Mouse (Mus musculus): ENCODE data around the gene Srbd1. TPM values are rescaled to one million over a fixed set of nuclear protein-coding genes. Genes with fewer than 3 reads are reported as not detected.

Srbd1 gene
- total and polyA plus RNA-seq, 2 experiments from 2014 or later = 8.3 to 13.2 TPM

- no peak overlapping the region for H3K9ac ChIP-seq (replicated peaks; ENCODE audit: low read length, poor library complexity, severe bottlenecking)
- no peaks in the 10 kb centered on the region for H3K4me1 ChIP-seq (ENCODE audit: insufficient read depth, low read length)
- H3K36me3 ChIP-seq (ENCODE audit: insufficient read depth, low read length) = no peaks in the 10 kb centered on the region
- no peak overlapping the region for H3K4me3 ChIP-seq (ENCODE audit: low read depth, low read length)
- H3K27ac ChIP-seq (ENCODE audit: low read depth, low read length) = no peak overlapping the region
- ATAC-seq (ENCODE audit: low FRiP score) (no peak), DNase-seq (ENCODE audit: low spot score) (no peak)
- H3K9me3 ChIP-seq (ENCODE audit: low read length) = no peaks in the 10 kb centered on the region
- no peak overlapping the region for H3K4me2 ChIP-seq (ENCODE audit: low read depth, low read length, poor library complexity, severe bottlenecking)
- WGBS = 96% methylated on average over 3 of the region's 3 CpGs
- TF ChIP-seq CTCF (IDR thresholded peaks at IDR 0.05) = no peak
- H3K27me3 ChIP-seq (ENCODE audit: insufficient read depth, low read length) = no peaks in the 10 kb centered on the region
Measured at GRCm38 (mm10) chr17:86067444-86067843, 77.5 kb downstream of the Srbd1 start.

- Histone ChIP-seq H3K9ac (replicated peaks; ENCODE audit: low read length, poor library complexity, severe bottlenecking) (no peak overlapping the region), H3K27ac (ENCODE audit: low read depth, low read length) (no peak overlapping the region), H3K4me2 (ENCODE audit: low read depth, low read length, poor library complexity, severe bottlenecking) (no peak overlapping the region), H3K27me3 (ENCODE audit: insufficient read depth, low read length) (no peaks in the 10 kb centered on the region), H3K36me3 (ENCODE audit: insufficient read depth, low read length) (no peaks in the 10 kb centered on the region), H3K4me3 (ENCODE audit: low read depth, low read length) (no peak overlapping the region), H3K9me3 (ENCODE audit: low read length) (no peaks in the 10 kb centered on the region), H3K4me1 (ENCODE audit: insufficient read depth, low read length) (no peaks in the 10 kb centered on the region)
- ATAC-seq (ENCODE audit: low FRiP score) (no peak), DNase-seq (ENCODE audit: low spot score) (no peak)
- no peak for TF ChIP-seq CTCF (IDR thresholded peaks at IDR 0.05)
- WGBS = 92% methylated on average over 7 of the region's 7 CpGs
Measured at GRCm38 (mm10) chr17:86065833-86066232, 79.1 kb downstream of the Srbd1 start.

GRCm38 (mm10) chr17:86063461-86063860 lies 81.5 kb downstream of the Srbd1 start:
- ATAC-seq (ENCODE audit: low FRiP score) = peak; percentile 49; the same call in 1 of the 2 replicates
- TF ChIP-seq CTCF (IDR thresholded peaks at IDR 0.05) = peak; percentile 94

GRCm38 (mm10) chr17:86060911-86061310 lies 84.1 kb downstream of the Srbd1 start:
- Histone ChIP-seq H3K9me3 (ENCODE audit: low read length) (no peaks in the 10 kb centered on the region), H3K27ac (ENCODE audit: low read depth, low read length) (no peak overlapping the region), H3K9ac (replicated peaks; ENCODE audit: low read length, poor library complexity, severe bottlenecking) (no peak overlapping the region), H3K4me3 (ENCODE audit: low read depth, low read length) (no peak overlapping the region), H3K4me2 (ENCODE audit: low read depth, low read length, poor library complexity, severe bottlenecking) (no peak overlapping the region), H3K36me3 (ENCODE audit: insufficient read depth, low read length) (no peaks in the 10 kb centered on the region), H3K4me1 (ENCODE audit: insufficient read depth, low read length) (no peaks in the 10 kb centered on the region), H3K27me3 (ENCODE audit: insufficient read depth, low read length) (no peaks in the 10 kb centered on the region)
- WGBS = 88% methylated on average over 5 of the region's 5 CpGs
- no peak for ATAC-seq (ENCODE audit: low FRiP score)
- no peak for TF ChIP-seq CTCF (IDR thresholded peaks at IDR 0.05)
- no peak for DNase-seq (ENCODE audit: low spot score)

More at GRCm38 (mm10) chr17:86063461-86063860, 81.5 kb downstream of the Srbd1 start:
- Histone ChIP-seq H3K4me2 (ENCODE audit: low read depth, low read length, poor library complexity, severe bottlenecking) (no peak overlapping the region), H3K27me3 (ENCODE audit: insufficient read depth, low read length) (no peaks in the 10 kb centered on the region), H3K36me3 (ENCODE audit: insufficient read depth, low read length) (no peaks in the 10 kb centered on the region), H3K9ac (replicated peaks; ENCODE audit: low read length, poor library complexity, severe bottlenecking) (no peak overlapping the region), H3K27ac (ENCODE audit: low read depth, low read length) (no peak overlapping the region), H3K4me1 (ENCODE audit: insufficient read depth, low read length) (no peaks in the 10 kb centered on the region), H3K4me3 (ENCODE audit: low read depth, low read length) (no peak overlapping the region), H3K9me3 (ENCODE audit: low read length) (no peaks in the 10 kb centered on the region)
- DNase-seq (ENCODE audit: low spot score) = peak; percentile 74
- 18% methylated on average over 5 of the region's 5 CpGs for WGBS

- Histone ChIP-seq H3K4me3 (ENCODE audit: low read depth, low read length) (no peak overlapping the region), H3K36me3 (ENCODE audit: insufficient read depth, low read length) (no peaks in the 10 kb centered on the region), H3K4me2 (ENCODE audit: low read depth, low read length, poor library complexity, severe bottlenecking) (no peak overlapping the region), H3K4me1 (ENCODE audit: insufficient read depth, low read length) (0 out of 2 replicates have a peak, but pooled peaks cover 2% of the 10 kb centered on the region), H3K27me3 (ENCODE audit: insufficient read depth, low read length) (no peaks in the 10 kb centered on the region), H3K9me3 (ENCODE audit: low read length) (no peaks in the 10 kb centered on the region), H3K27ac (ENCODE audit: low read depth, low read length) (no peak overlapping the region), H3K9ac (replicated peaks; ENCODE audit: low read length, poor library complexity, severe bottlenecking) (no peak overlapping the region)
- DNase-seq (ENCODE audit: low spot score) (no peak), ATAC-seq (ENCODE audit: low FRiP score) (no peak)
- 84% methylated on average over 13 of the region's 13 CpGs for WGBS
- TF ChIP-seq CTCF (IDR thresholded peaks at IDR 0.05) = no peak
Measured at GRCm38 (mm10) chr17:86040221-86040984, 104.6 kb downstream of the Srbd1 start.

- 89% methylated on average over 3 of the region's 3 CpGs for WGBS
Measured at GRCm38 (mm10) chr17:86039741-86040140, 105.2 kb downstream of the Srbd1 start.

More at GRCm38 (mm10) chr17:86039741-86040140, 105.2 kb downstream of the Srbd1 start:
- Histone ChIP-seq H3K9me3 (ENCODE audit: low read length) (no peaks in the 10 kb centered on the region), H3K4me2 (ENCODE audit: low read depth, low read length, poor library complexity, severe bottlenecking) (no peak overlapping the region), H3K27me3 (ENCODE audit: insufficient read depth, low read length) (no peaks in the 10 kb centered on the region), H3K36me3 (ENCODE audit: insufficient read depth, low read length) (no peaks in the 10 kb centered on the region), H3K27ac (ENCODE audit: low read depth, low read length) (no peak overlapping the region), H3K9ac (replicated peaks; ENCODE audit: low read length, poor library complexity, severe bottlenecking) (no peak overlapping the region), H3K4me1 (ENCODE audit: insufficient read depth, low read length) (0 out of 2 replicates have a peak, but pooled peaks cover 2% of the 10 kb centered on the region), H3K4me3 (ENCODE audit: low read depth, low read length) (no peak overlapping the region)
- no peak for DNase-seq (ENCODE audit: low spot score)
- no peak for TF ChIP-seq CTCF (IDR thresholded peaks at IDR 0.05)
- no peak for ATAC-seq (ENCODE audit: low FRiP score)
